Mouse (Mus musculus): ENCODE data around the gene Ebf1. TPM values are rescaled to one million over a fixed set of nuclear protein-coding genes. Genes with fewer than 3 reads are reported as not detected.

Ebf1 gene
- total and polyA plus RNA-seq, 2 experiments from 2014 or later: 8.1 to 10.4 TPM

GRCm38 (mm10) chr11:44974271-44974670 lies 357.2 kb downstream of the Ebf1 start:
- Histone ChIP-seq H3K4me1 (ENCODE audit: control insufficient read depth, insufficient read depth) (peaks cover 5% of the 10 kb centered on the region; the same call in 1 of the 2 replicates), H3K27ac (ENCODE audit: low read depth) (no peak overlapping the region), H3K4me3 (ENCODE audit: low read depth, low read length) (no peak overlapping the region), H3K9ac (replicated peaks; ENCODE audit: low read depth, low read length) (no peak overlapping the region), H3K36me3 (replicated peaks; ENCODE audit: control insufficient read depth, insufficient read depth, low read length) (no peaks in the 10 kb centered on the region), H3K27me3 (ENCODE audit: control insufficient read depth, insufficient read depth, low read length) (no peaks in the 10 kb centered on the region), H3K9me3 (replicated peaks; ENCODE audit: control insufficient read depth, low read length) (no peaks in the 10 kb centered on the region), H3K4me2 (ENCODE audit: low read depth, low read length) (no peak overlapping the region)
- DNase-seq (ENCODE audit: low spot score): no peak
- WGBS: 69% methylated on average over 7 of the region's 7 CpGs
- no peak for TF ChIP-seq EP300 (IDR thresholded peaks at IDR 0.05; ENCODE audit: low read depth)
- no peak for TF ChIP-seq CTCF (IDR thresholded peaks at IDR 0.05; ENCODE audit: low read depth)
- ATAC-seq (ENCODE audit: insufficient read depth, low read depth): no peak

GRCm38 (mm10) chr11:44975151-44975550 lies 358.0 kb downstream of the Ebf1 start:
- TF ChIP-seq EP300 (IDR thresholded peaks at IDR 0.05; ENCODE audit: low read depth) (no peak), CTCF (IDR thresholded peaks at IDR 0.05; ENCODE audit: low read depth) (no peak)

GRCm38 (mm10) chr11:44976254-44976802 lies 359.2 kb downstream of the Ebf1 start:
- Histone ChIP-seq H3K9me3 (replicated peaks; ENCODE audit: control insufficient read depth, low read length) (no peaks in the 10 kb centered on the region), H3K9ac (replicated peaks; ENCODE audit: low read depth, low read length) (no peak overlapping the region), H3K4me3 (ENCODE audit: low read depth, low read length) (no peak overlapping the region), H3K27me3 (ENCODE audit: control insufficient read depth, insufficient read depth, low read length) (no peaks in the 10 kb centered on the region), H3K4me1 (ENCODE audit: control insufficient read depth, insufficient read depth) (peaks cover 9% of the 10 kb centered on the region; the same call in 1 of the 2 replicates), H3K4me2 (ENCODE audit: low read depth, low read length) (no peak overlapping the region), H3K27ac (ENCODE audit: low read depth) (no peak overlapping the region; the same call in 1 of the 2 replicates), H3K36me3 (replicated peaks; ENCODE audit: control insufficient read depth, insufficient read depth, low read length) (no peaks in the 10 kb centered on the region)
- TF ChIP-seq CTCF (IDR thresholded peaks at IDR 0.05; ENCODE audit: low read depth): no peak
- TF ChIP-seq EP300 (IDR thresholded peaks at IDR 0.05; ENCODE audit: low read depth): no peak
- 65% methylated on average over 5 of the region's 5 CpGs for WGBS
- no peak for DNase-seq (ENCODE audit: low spot score)
- ATAC-seq (ENCODE audit: insufficient read depth, low read depth): no peak

More at GRCm38 (mm10) chr11:44975151-44975550, 358.0 kb downstream of the Ebf1 start:
- Histone ChIP-seq H3K36me3 (replicated peaks; ENCODE audit: control insufficient read depth, insufficient read depth, low read length) (no peaks in the 10 kb centered on the region), H3K9ac (replicated peaks; ENCODE audit: low read depth, low read length) (no peak overlapping the region), H3K9me3 (replicated peaks; ENCODE audit: control insufficient read depth, low read length) (no peaks in the 10 kb centered on the region), H3K4me1 (ENCODE audit: control insufficient read depth, insufficient read depth) (peaks cover 9% of the 10 kb centered on the region; the same call in 1 of the 2 replicates), H3K27me3 (ENCODE audit: control insufficient read depth, insufficient read depth, low read length) (no peaks in the 10 kb centered on the region), H3K27ac (ENCODE audit: low read depth) (peak overlapping the region; percentile 35; the same call in 1 of the 2 replicates), H3K4me3 (ENCODE audit: low read depth, low read length) (no peak overlapping the region), H3K4me2 (ENCODE audit: low read depth, low read length) (no peak overlapping the region)
- peak; percentile 68 for ATAC-seq (ENCODE audit: insufficient read depth, low read depth)
- 40% methylated on average over 2 of the region's 2 CpGs for WGBS
- peak; percentile 41 for DNase-seq (ENCODE audit: low spot score)

- peaks cover 9% of the 10 kb centered on the region; the same call in 1 of the 2 replicates for H3K4me1 ChIP-seq (ENCODE audit: control insufficient read depth, insufficient read depth)
- H3K4me2 ChIP-seq (ENCODE audit: low read depth, low read length): no peak overlapping the region
- H3K9me3 ChIP-seq (replicated peaks; ENCODE audit: control insufficient read depth, low read length): no peaks in the 10 kb centered on the region
- H3K27ac ChIP-seq (ENCODE audit: low read depth): no peak overlapping the region
- ATAC-seq (ENCODE audit: insufficient read depth, low read depth): no peak
- no peaks in the 10 kb centered on the region for H3K36me3 ChIP-seq (replicated peaks; ENCODE audit: control insufficient read depth, insufficient read depth, low read length)
- H3K27me3 ChIP-seq (ENCODE audit: control insufficient read depth, insufficient read depth, low read length): no peaks in the 10 kb centered on the region
- H3K4me3 ChIP-seq (ENCODE audit: low read depth, low read length): no peak overlapping the region
- no peak for TF ChIP-seq CTCF (IDR thresholded peaks at IDR 0.05; ENCODE audit: low read depth)
- TF ChIP-seq EP300 (IDR thresholded peaks at IDR 0.05; ENCODE audit: low read depth): no peak
- H3K9ac ChIP-seq (replicated peaks; ENCODE audit: low read depth, low read length): no peak overlapping the region
- DNase-seq (ENCODE audit: low spot score): no peak
- 80% methylated on average over 4 of the region's 4 CpGs for WGBS
These were observed 360.8 kb downstream of the Ebf1 start for GRCm38 (mm10) chr11:44977921-44978397.

DNA sequence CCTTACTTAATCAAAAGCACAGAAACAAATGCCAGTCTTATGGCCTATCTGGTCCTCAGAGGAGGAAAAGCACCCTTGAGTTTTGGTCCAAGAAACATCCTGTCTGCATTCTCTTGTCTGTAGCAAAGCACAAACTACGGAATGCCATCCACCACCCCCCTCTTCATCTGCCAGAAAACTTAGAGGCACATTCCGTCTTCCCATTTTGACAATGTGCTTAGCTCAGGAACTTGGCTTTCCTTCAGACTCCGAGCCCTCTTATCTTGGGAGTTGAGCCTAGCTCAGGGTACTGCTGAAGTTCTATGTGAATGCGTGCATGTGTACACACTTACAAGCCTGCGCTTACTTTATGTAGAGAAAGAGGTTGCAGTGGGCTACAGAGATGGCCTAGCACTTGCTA lies 362.3 kb downstream of the Ebf1 start:
- H3K27me3 ChIP-seq (ENCODE audit: control insufficient read depth, insufficient read depth, low read length): no peaks in the 10 kb centered on the region
- no peak for ATAC-seq (ENCODE audit: insufficient read depth, low read depth)

More for the DNA sequence above, 362.3 kb downstream of the Ebf1 start:
- no peak overlapping the region for H3K4me3 ChIP-seq (ENCODE audit: low read depth, low read length)
- H3K9me3 ChIP-seq (replicated peaks; ENCODE audit: control insufficient read depth, low read length): no peaks in the 10 kb centered on the region
- no peak for DNase-seq (ENCODE audit: low spot score)
- H3K27ac ChIP-seq (ENCODE audit: low read depth): no peak overlapping the region
- 38% methylated on average over 5 of the region's 5 CpGs for WGBS
- H3K4me1 ChIP-seq (ENCODE audit: control insufficient read depth, insufficient read depth): peaks cover 9% of the 10 kb centered on the region; the same call in 1 of the 2 replicates
- TF ChIP-seq EP300 (IDR thresholded peaks at IDR 0.05; ENCODE audit: low read depth): no peak
- TF ChIP-seq CTCF (IDR thresholded peaks at IDR 0.05; ENCODE audit: low read depth): no peak
- no peak overlapping the region for H3K4me2 ChIP-seq (ENCODE audit: low read depth, low read length)
- no peak overlapping the region for H3K9ac ChIP-seq (replicated peaks; ENCODE audit: low read depth, low read length)
- no peaks in the 10 kb centered on the region for H3K36me3 ChIP-seq (replicated peaks; ENCODE audit: control insufficient read depth, insufficient read depth, low read length)
